Mouse (Mus musculus) liver, embryonic 16.5 days (tissue): Measurements from ENCODE around the gene Ascc3. TPM values are rescaled to one million over a fixed set of nuclear protein-coding genes. Genes with fewer than 3 reads are reported as not detected.

Source experiments
- ATAC-seq: fragments of 200-750 bp; cut with Nextera tagmentation; 2 replicates; pipeline ENCODE4 v1.8.0; 2017; ENCODE audit warnings: low read depth, mild to moderate bottlenecking, moderate number of reproducible peaks, moderate library complexity
- H3K27ac ChIP-seq: fragments of 300-500 bp; sonication (generic); 2 replicates; pipeline ENCODE4 v1.5.1; 2014; ENCODE audit warnings: mild to moderate bottlenecking, low read length
- H3K27me3 ChIP-seq: fragments of 300-500 bp; sonication (generic); 2 replicates; pipeline ENCODE4 v1.6.1; 2014; ENCODE audit warnings: low read depth, low read length, mixed read lengths; ENCODE audit not compliant: control insufficient read depth, insufficient read depth
- H3K36me3 ChIP-seq: fragments of 300-500 bp; sonication (generic); 2 replicates; pipeline ENCODE4 v1.6.1; 2014; ENCODE audit warnings: mild to moderate bottlenecking; ENCODE audit not compliant: control insufficient read depth, insufficient read depth
- H3K4me1 ChIP-seq: fragments of 300-500 bp; sonication (generic); 2 replicates; pipeline ENCODE4 v1.6.1; 2014; ENCODE audit warnings: low read depth, low read length, mixed read lengths; ENCODE audit not compliant: control insufficient read depth
- H3K4me2 ChIP-seq: fragments of 300-500 bp; sonication (generic); 2 replicates; pipeline ENCODE4 v1.6.1; 2014; ENCODE audit warnings: low read depth, low read length, mixed read lengths
- H3K4me3 ChIP-seq: fragments of 300-500 bp; sonication (generic); 2 replicates; pipeline ENCODE4 v1.5.1; 2014; ENCODE audit warnings: low read depth, mild to moderate bottlenecking, low read length
- H3K9ac ChIP-seq: fragments of 300-500 bp; sonication (generic); 2 replicates; pipeline ENCODE4 v1.6.1; 2014; ENCODE audit warnings: low read depth, low read length
- H3K9me3 ChIP-seq: fragments of 300-500 bp; sonication (generic); replicated peaks from 2 replicates; pipeline ENCODE4 v1.6.1; 2016; ENCODE audit warnings: low read length; ENCODE audit not compliant: control insufficient read depth
- WGBS: fragments of 180-500 bp; shearing (Covaris S2); extraction: QIAGEN DNeasy Blood & Tissue Kit; methylation state at CpG from one replicate; pipeline ENCODE4 v1.1.7; 2014; ENCODE audit not compliant: insufficient replicate concordance; 5-methylcytosine and 5-hydroxymethylcytosine counted together
- polyA plus RNA-seq: library from polyadenylated mRNA; unstranded; fragments of >200 nt; fragmentation: Nextera tagmentation; extraction: Ambion mirVana; gene quantifications from 2 replicates; pipeline ENCODE4 v1.2.1, GENCODE M21; 2015

Gene Ascc3
- polyA plus RNA-seq, 1 experiment from 2014 or later: 11.5 TPM

DNA sequence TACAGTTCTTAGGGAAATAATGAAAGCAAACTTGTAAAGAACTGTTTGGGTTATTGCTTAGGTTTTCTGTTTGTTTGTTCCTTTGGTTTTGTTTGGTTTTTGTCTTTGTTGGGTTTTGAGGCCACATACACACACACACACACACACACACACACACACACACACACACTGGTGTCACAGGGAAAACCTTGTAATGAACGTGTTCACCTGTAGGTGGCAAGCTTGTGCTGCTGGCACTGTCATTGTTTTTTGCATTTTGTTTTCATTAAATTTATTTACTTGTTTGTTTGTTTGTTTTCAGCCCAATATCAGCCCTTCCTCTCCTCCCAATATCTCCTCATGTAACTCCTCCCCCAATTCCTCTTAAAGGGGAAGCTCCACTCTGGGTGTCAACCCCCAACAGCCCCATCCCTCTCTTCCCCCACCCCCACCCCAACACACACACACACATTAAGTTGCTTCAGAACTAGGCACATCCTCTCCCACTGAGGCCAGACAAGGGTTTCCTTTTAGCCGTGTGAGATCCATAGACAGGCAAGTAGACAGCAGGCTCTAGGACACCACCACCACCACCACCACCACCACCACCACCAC, 289.1 kb downstream of the Ascc3 start:
- no peaks in the 10 kb centered on the region for H3K9me3 ChIP-seq
- no peaks in the 10 kb centered on the region for H3K36me3 ChIP-seq
- no peak for ATAC-seq

DNA sequence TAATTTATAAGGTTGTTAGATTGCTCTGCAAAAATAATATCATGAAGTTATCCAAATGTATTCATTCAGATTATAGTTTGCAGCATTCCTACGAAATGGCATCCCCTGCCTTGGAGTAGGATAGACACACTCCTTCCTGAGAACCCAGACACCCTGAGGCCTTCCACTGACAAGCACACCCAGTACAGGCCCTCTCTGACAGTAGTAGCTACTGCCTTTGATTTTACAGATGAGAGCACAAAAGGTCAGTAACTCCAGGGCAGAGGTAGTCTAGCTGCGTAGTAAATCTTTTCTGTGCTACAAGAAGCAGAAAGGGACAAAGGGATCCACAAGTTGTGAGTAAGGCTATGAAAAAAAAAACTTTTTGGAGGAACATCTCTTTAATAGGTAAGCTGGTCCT, 289.9 kb downstream of the Ascc3 start:
- no peaks in the 10 kb centered on the region for H3K36me3 ChIP-seq
- H3K4me3 ChIP-seq: no peak overlapping the region
- H3K9ac ChIP-seq: no peak overlapping the region
- no peak overlapping the region for H3K4me2 ChIP-seq
- no peaks in the 10 kb centered on the region for H3K27me3 ChIP-seq
- H3K4me1 ChIP-seq: no peaks in the 10 kb centered on the region
- no peak overlapping the region for H3K27ac ChIP-seq
- H3K9me3 ChIP-seq: no peaks in the 10 kb centered on the region
- 71% methylated on average over 2 of the region's 2 CpGs for WGBS
- no peak for ATAC-seq

More for the DNA sequence above, 289.1 kb downstream of the Ascc3 start:
- H3K4me1 ChIP-seq: no peaks in the 10 kb centered on the region
- no peak overlapping the region for H3K4me3 ChIP-seq
- H3K4me2 ChIP-seq: no peak overlapping the region
- no peak overlapping the region for H3K27ac ChIP-seq
- WGBS: 6% methylated on average over 2 of the region's 2 CpGs
- no peaks in the 10 kb centered on the region for H3K27me3 ChIP-seq
- H3K9ac ChIP-seq: no peak overlapping the region

DNA sequence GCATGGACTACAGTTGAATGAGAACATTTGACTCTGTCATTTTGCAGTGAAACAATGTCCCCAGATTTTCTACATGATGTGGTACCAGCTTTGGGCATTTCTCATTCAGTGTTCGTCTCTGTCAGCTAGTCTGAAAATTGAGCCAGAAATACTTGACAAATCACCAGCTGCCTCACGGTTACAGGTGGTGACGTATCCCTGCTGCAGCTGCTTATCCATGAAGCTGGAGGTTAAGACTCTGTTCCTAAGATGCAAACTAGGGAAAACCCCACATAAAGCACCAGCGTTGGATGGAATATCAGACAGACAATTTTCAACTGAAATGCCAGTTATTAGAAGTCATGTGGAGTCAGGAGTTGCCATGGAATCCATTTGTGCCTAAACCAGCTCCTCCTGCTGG, 293.8 kb downstream of the Ascc3 start:
- Histone ChIP-seq H3K27me3 (peaks cover 20% of the 10 kb centered on the region), H3K4me3 (no peak overlapping the region), H3K4me2 (no peak overlapping the region), H3K27ac (no peak overlapping the region), H3K9ac (no peak overlapping the region), H3K9me3 (no peaks in the 10 kb centered on the region), H3K36me3 (no peaks in the 10 kb centered on the region), H3K4me1 (no peaks in the 10 kb centered on the region)
- WGBS: 47% methylated on average over 4 of the region's 4 CpGs
- no peak for ATAC-seq

DNA sequence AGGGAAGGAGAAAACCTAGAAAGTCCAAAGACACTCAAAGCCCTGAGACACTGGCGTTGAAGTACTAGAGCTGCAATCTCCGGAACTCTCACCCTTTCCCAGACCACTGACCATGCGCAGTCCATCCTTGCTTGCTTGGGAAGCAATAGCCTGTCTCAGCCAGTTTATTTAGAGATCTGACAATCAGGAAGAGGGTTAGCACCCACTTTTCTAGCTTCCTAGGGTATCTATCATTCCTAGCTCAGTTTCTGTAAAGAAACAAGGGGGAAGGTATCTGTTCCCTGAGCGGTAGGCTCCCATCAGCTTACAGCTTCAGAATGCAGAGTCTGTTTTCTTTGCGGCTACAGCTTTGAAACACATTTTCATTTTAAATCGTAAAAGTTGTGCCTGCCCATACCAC, 298.2 kb downstream of the Ascc3 start:
- no peak for ATAC-seq

DNA sequence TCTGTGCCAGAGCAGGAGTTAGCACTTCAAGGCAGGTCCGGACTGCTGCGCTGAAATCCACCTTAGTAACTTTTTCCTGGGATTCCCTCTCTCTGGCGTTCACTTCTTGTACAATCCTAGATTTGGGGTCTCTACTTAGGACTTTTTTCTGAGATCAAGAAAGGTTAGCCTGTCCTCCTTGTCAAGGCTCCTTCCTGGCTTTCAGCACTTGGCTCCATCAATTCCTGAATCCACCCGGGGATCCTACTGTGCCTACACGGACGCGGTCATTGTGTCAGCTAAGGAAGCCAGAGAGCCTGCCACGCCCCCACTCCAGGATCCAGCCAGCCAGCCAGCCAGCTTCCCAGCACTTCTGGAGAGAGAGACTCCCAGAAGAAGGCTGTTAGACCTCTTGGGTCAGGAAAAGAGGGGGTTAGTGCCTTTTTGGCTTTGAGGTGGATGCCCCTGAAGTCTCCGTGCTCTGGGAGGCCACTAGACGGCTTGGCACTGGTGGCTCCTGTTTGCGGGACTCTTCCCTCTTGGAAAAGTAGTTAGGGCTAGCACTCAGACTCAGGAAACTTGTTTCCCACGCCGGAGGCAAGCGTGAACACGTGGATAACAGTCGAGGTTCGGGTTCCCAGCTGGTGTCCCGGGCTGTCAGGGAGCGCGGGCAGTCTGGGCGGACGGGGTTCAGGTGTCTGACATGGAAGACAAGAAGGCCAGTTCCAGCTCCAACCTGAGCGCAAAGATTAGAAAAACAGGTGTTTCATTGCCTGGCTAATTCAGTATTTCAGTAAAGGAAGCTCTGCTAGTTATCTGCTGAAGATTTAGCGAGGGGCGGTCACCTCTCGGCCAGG, 299.6 kb downstream of the Ascc3 start:
- Histone ChIP-seq H3K4me1 (no peaks in the 10 kb centered on the region; the same call in none of the 2 replicates), H3K36me3 (no peaks in the 10 kb centered on the region), H3K27me3 (peaks cover 73% of the 10 kb centered on the region), H3K27ac (no peak overlapping the region), H3K9ac (no peak overlapping the region), H3K4me2 (no peak overlapping the region), H3K9me3 (no peaks in the 10 kb centered on the region), H3K4me3 (no peak overlapping the region)
- WGBS: 3% methylated on average over 26 of the region's 26 CpGs
- ATAC-seq: no peak

More for the DNA sequence above, 298.2 kb downstream of the Ascc3 start:
- no peak overlapping the region for H3K9ac ChIP-seq
- no peaks in the 10 kb centered on the region for H3K9me3 ChIP-seq
- WGBS: 13% methylated on average over 6 of the region's 6 CpGs
- H3K4me3 ChIP-seq: no peak overlapping the region
- H3K27ac ChIP-seq: no peak overlapping the region
- H3K36me3 ChIP-seq: no peaks in the 10 kb centered on the region
- H3K4me2 ChIP-seq: no peak overlapping the region
- H3K27me3 ChIP-seq: peaks cover 62% of the 10 kb centered on the region
- H3K4me1 ChIP-seq: no peaks in the 10 kb centered on the region; the same call in none of the 2 replicates

DNA sequence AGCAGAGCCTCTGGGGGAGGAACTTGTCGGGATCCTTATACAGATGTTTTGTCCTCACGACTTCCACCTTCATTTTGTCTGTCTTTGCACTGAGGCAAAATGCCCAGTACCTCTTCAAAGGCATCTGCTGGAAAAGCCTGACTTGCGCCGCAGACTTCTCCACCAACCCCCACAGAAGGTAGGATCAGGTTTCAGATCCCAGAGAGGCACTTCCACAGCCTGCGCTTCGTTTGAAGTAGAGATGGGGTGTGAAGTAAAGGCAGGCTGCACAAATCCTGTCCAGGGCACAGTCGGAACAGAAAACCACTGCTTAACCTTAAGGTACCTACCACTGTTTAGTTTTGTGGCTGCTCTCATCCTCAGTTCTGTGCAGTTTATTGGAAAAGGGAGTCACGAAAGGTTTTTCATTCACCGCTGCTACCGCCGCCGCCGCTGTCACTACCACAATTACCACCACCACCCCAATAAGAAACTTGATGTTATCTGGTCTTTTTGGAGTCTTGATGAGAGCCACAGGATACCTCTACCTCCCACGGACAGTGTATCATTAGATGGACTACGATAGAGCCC, 300.4 kb downstream of the Ascc3 start:
- Histone ChIP-seq H3K4me1 (no peaks in the 10 kb centered on the region; the same call in none of the 2 replicates), H3K9me3 (no peaks in the 10 kb centered on the region), H3K9ac (no peak overlapping the region), H3K36me3 (no peaks in the 10 kb centered on the region), H3K27me3 (peaks cover 80% of the 10 kb centered on the region), H3K27ac (no peak overlapping the region), H3K4me2 (no peak overlapping the region), H3K4me3 (no peak overlapping the region)
- 2% methylated on average over 15 of the region's 15 CpGs for WGBS
- no peak for ATAC-seq

DNA sequence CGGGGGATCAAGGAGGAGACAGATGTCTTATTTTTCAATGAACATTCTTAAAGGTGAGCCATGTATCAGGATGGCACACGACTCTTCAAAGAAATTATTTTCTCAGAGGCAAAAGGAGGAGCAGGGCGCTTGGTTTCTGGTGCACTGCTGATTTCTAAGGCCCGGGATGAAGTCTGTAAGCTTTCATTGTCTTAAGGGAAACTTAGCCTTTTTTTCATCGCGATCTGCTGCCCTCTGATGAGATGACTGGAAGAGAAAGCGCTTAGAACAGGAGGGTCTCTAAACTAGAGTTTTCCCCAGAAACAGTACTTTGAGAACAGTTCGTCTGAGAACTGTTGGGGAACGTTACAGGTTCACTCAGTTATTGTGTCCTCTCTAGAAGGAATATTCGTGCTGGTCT, 301.1 kb downstream of the Ascc3 start:
- no peaks in the 10 kb centered on the region; the same call in none of the 2 replicates for H3K4me1 ChIP-seq
- H3K27me3 ChIP-seq: peaks cover 82% of the 10 kb centered on the region
- no peak overlapping the region for H3K9ac ChIP-seq
- WGBS: 3% methylated on average over 10 of the region's 10 CpGs
- no peaks in the 10 kb centered on the region for H3K9me3 ChIP-seq
- H3K36me3 ChIP-seq: no peaks in the 10 kb centered on the region
- H3K4me2 ChIP-seq: no peak overlapping the region
- H3K4me3 ChIP-seq: no peak overlapping the region
- no peak for ATAC-seq
- H3K27ac ChIP-seq: no peak overlapping the region

DNA sequence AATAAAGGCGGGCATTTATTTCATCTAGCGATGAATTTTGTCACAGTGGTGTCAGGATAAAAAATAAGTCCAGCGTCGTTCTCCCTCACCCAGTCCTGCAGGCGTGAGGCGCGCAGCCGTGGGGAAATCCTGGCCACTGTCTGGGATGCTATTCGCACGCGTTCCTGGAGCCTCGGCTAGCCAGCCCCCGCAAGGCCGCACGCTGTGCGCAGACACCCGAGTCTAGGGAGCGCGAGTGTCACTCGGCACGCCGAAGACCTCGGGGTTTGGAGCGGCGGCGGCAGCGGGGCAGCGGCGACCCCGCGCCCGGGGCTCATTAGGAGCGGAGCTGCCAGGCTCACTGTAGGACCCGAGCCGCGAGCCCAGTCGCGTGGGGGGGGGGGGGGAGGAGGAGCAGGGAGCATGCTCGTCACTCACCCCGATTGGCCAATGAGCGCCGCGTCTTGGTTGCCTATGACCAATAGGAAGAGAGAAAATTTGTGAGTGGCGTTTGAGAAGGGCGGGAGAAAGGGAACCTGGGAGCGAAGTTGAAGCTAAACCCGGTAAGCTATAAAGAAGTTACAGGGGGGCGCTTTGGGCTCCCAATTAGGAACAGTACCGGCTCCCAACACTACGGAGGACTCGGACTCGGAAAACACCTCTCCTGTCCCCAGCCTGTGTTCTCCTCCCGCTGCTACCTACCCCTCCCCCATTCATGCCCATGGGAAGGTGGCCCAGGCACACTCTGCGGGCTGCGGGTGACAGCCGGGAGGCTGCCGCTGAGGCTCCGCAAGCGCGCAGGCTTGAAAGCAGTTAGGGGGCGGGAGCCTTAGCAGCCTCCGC, 301.9 kb downstream of the Ascc3 start, which contains the start of gene Sim1:
Gene Sim1, plus strand, starts transcription at position 585 of the 822 bp plus-strand sequence.
- Histone ChIP-seq H3K27me3 (peaks cover 84% of the 10 kb centered on the region), H3K9ac (no peak within 1 kb of the TSS), H3K4me1 (no peaks in the 10 kb centered on the region; the same call in none of the 2 replicates), H3K36me3 (no peaks in the 10 kb centered on the region), H3K9me3 (no peaks in the 10 kb centered on the region), H3K27ac (no peak within 1 kb of the TSS), H3K4me3 (peak within 1 kb of the TSS; percentile 45), H3K4me2 (peak within 1 kb of the TSS; percentile 62)
- WGBS: under 1% methylated on average over 60 of the region's 62 CpGs
- peak; percentile 74 for ATAC-seq
